Mouse (Mus musculus) cerebellum, postnatal 14 days (tissue): Measurements from ENCODE around the gene Casc1.

Source experiments
- DNase-seq, 2 experiments: peaks; one replicate each; pipeline ENCODE4 v3.0.0; 2021; ENCODE audit warnings: mixed read lengths in 2 of 2

Casc1 gene

DNA sequence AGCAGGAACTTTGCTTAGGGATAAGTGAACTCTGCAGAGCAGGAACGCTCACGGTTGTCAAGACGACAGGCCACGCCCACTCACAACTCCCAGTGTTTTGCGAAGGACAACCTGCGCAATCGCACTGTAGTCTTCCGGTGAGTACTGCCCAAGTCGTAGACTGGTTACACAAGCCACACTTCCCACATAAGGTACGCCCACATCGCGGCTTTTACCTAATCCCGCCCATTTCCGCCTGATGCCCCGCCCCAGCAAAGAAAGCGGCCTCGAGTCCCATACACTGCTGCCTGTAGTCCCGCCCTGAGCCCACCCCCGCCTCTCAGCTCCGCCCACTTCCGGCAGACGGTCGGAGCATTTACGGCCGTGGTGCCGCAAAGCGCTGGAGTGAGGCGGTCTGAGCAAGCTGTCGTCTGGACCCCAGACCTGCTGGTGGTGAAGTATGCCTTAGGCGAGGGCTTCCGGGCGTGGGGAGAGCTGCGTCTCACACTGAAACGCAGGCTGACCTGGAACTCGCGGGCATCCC, at the start of gene Casc1, which contains the start of gene Etfrf1:
TSS of gene Casc1 (minus strand) at position 190 of the 523 bp plus-strand sequence.
TSS of gene Etfrf1 (plus strand) at position 319 of the 523 bp plus-strand sequence.
- peak; percentile 97 for DNase-seq

DNA sequence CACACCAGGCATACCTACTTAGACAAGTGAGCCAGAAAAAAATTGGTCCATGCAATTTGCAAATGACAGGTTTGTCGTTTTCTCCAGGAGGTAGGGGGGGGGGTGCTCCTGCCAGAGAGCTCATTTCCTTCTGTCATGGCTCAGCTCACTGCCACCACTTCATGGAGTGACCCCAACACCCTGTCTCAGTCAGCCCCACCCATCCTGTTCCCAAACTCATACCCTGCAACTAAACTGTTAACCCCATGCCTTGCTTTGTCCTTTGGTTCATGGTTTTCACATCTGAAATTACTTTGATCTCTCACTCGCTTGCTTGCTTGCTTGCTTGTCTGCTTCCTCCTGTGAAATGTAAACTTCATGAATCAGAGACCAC, 45.9 kb upstream of the Casc1 start:
- DNase-seq, result no peak

DNA sequence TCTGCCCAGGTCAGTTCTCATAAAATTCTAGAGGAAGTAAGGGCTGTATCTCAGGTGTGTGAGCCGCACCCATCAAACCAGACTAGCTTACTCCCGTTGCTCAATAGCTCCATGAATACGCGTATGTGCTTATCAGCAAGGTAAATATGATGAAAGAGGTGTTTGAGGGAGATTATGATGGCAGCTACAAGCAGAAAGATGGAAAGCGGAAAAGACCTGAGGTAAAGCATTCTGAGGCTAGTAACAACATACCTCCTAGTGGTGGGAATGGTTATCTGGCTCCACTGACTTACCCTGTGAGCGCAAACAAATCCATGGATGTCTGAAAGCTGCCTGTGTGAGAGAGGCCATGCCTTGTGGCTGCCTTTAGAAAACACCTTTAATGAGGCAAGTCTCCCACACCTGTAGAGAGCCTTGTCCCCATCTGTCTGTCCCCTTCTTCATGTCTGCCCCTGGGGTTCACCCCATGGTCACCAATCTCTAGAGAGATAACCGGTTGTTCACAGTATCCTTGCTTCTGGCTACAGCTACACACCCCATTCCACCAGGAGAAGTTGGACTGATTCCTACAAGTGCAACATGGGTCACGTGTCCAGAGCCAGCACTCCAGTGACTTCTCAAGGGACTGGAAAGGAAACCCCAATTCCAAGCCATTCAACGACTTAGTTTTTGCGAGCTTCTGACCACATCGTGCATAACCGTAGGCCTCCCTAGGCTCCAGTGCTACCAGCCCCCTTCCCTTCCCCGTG, 45.3 kb upstream of the Casc1 start:
- no peak for DNase-seq

- DNase-seq, result peak in 1 of 2 experiments; percentile 63
Measured at GRCm38 (mm10) chr6:145250820-145251219, 40.0 kb upstream of the Casc1 start.

GRCm38 (mm10) chr6:145250185-145250791, 39.5 kb upstream of the Casc1 start, which contains the start of gene Kras:
TSS of gene Kras (minus strand) at chr6:145250239.
- DNase-seq, result peak; percentile 94 to 96

DNA sequence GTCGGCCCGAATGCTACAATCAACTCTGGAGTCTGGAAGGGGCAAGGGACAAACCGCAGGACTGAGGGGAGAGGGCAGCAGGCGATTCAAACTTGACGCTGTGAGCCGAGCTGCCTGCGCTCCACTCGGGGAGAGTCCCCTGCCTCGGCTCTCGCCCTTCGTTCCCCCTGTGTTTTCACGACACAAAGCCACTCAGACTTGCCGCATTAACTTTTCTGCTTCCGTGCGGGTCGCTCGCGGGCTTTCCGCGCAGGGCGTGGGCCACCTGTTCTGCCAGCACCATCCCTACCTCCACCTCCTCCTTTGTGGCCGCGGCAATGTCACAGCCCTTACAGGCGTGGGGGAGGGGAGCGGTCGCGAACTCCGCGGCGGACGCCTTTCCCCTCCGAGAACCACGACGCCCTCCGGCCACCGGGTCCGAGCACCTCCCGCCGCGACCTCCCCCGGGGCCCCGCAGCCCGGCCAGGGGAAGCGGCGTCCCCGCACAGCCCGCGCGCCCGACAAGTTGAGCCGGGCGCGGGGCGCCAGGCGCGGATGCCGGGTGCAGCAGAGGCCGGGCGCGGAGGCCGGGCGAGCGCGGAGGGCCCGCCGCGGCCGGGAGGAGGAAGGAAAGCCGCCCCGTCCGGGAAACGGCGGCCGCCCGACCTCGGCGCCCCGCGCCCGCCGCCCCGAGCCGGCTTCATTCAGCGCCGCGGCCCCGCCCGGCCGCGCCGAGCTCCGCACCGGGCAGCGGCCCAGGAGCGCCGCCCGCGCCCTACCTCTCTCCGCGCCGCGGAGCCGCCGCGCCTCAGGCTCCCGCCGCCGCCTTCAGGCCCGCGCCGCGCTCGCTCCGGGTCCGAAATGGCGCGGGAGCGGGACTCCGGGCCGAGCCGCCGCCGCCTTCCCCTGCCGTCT, 38.7 kb upstream of the Casc1 start:
- DNase-seq, result peak; percentile 75 to 78

DNA sequence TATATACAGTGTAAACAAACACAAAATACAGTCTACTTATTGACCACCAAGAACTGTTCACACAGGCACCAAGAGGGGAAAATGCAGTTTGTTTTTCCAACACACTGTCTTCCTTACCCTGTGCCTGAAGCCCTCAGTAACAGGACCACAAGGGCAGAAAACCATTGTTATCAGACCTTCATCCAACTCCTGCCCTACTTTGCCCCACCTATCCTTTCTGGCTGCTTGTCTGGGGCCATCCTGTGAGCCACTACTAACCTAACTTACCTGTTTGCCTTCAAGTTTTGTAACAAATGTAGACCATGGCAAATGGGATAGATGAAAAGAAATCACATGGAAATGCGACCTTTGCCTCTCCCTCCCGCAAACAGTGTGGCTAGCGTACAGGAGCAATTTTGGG, 37.1 kb upstream of the Casc1 start:
- no peak for DNase-seq

DNA sequence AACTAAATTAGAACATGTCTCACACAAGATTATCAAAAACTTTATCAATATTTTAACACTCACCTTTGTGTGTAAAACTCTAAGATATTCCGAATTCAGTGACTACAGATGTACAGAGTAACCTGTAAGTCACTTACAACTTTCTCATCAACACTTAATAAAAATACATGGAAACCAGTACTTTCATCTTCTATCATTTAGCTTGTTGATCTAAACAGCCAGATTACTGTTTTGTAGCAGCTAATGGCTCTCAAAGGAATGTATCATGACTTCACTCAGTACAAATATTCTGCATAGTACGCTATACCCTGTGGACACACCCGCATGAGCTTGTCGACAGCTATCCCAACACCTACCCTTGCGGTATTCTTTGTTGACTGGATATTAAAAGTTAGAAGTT, 36.0 kb upstream of the Casc1 start:
- DNase-seq, result no peak

DNA sequence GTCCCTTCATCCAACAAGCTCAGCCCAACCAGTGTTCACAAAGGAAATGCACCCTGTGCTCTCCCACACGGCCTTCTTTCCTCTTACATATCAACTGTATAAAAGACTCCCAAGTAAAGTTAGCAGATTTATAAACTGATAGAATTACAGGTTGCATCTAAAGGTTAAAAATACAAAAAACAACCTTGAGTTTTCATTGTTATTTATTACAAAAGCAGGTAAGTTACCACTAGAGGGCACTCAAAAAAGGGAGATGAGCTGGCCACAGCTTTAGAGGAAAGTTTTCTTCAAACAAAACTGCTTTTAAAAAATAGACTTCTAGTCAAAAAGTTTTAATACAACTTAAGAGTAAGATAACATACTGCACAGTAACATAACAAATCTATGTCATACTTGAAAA, 31.7 kb upstream of the Casc1 start:
- no peak for DNase-seq

DNA sequence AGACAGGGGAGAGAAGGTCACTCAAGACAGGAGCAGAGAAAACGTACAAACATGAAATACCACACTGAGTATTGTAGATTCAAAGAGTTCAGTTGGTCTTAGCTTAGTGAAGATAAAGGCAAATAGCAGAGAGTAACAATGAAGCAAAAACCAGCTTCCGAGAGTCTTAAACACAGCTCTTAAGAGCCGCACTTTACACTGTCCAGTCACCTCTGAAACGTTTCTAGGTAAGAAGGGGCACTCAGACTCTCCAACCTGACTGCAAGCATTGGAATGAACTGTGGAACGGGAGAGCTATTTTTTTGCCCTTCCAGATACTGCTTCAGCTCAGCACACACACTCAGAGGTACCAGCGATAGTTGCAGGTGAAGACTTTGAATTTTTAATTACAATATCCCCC, 29.5 kb upstream of the Casc1 start:
- no peak for DNase-seq

DNA sequence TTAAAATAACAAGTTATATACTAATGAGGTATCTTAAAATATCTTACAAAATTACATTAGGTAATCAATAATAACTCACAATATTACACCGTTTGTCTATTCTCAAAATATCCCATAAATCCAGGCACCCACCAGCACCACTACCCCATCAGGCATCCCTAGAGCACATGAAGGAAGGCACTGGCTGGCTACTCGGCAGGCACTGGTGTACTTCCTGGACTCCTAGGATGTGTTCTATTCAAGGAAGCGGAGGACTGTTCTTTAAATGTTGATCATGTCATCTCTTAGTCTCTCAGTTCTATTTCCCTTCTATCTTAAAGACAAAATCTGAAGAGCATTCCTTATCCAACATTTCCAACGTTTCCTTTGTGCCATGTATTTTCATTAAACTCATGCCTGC, 26.3 kb upstream of the Casc1 start:
- DNase-seq, result no peak

GRCm38 (mm10) chr6:145235367-145235766, 24.6 kb upstream of the Casc1 start:
- DNase-seq, result no peak

DNA sequence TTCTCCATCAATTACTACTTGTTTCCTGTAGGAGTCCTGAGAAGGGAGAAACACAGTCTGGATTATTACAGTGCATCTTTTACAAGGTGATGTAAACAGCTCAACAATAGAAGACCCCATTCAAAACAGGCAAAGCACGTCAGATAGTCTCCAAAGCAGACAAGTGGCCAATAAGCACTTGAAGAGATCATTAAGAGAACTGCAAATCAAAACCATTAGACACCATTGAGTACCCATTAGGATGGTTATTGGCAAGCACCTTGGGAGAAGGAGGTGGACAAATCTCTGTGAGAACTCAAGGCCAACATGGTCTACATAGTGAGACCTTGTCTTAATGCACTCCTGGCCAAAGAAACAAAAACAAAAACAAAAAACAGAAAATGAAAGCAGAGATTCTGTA, 23.6 kb upstream of the Casc1 start:
- DNase-seq, result no peak

DNA sequence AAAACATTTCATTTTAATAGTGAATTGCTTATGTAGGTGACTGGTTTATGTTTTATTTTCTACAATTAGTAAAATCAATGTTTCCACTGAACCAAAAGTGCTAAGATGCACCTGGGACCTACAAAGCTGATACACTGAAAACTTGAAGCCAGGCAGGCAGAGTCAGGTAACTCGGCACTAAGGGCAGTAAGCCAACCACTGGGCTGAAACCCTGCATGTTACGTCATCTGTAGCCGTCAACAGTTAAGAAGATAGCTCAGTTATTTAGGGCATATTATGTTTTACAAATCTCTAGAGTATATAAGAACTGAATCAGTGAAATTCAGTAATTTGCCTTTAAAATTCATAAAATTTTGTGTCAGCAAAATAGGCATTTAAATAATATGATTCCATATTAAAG, 15.5 kb upstream of the Casc1 start:
- DNase-seq, result peak; percentile 33 to 35

DNA sequence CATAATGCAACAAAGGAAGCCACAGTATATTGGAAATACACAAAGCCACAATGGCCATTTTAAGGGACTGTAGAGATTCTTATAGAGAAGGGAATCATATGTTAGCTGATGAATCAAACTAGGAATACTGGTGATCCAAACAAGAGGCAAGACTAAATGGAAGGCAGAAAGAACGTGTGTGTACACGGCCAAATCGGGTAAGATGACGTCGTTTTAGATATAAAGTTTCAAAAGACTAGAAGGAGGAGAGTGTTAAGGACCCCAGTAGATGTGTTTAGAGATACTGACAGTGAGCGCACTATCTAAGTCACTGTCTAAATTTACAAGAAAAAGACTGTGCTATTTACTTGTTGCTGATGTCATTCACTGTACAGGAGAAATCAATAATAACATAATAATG, 13.4 kb upstream of the Casc1 start:
- no peak for DNase-seq

DNA sequence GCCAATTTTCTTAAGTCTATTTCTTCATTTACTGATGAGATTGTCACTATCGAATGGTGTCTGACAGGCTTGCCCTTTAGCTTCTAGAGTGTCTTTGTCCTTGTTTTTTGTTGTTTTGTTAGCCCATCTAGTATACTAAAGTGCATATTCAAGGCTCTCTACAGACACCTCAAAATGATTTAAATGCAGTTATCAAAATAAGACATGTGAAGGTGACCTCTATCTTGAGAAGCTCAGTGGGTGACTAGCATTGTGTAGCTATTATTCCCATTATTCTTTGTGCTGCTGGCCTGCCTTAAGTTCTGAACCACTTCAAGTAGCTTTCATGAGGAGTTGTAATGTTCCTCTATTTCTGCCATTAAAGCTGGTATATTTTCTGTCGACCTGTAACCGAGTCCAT, 5.0 kb upstream of the Casc1 start:
- no peak for DNase-seq

DNA sequence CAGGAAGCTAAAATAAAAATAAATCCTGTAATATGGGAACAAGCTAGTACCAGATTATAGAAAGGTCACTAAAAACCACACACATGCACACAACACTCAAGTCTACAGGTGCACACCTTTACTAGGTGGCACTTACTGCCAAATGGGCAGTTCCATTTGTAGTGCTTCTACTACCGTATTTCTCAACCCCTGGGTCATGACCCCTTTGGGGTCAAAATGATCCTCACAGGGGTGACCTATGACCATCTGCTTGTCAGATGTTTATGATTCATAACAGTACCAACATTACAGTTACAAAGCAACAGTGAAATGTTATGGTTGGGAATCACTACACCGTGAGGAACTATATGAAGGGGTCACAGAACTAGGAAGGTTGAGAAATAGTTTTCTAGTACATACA, 3.1 kb upstream of the Casc1 start:
- no peak for DNase-seq

- no peak for DNase-seq
Measured at GRCm38 (mm10) chr6:145211376-145212305, 836 bp upstream of the Casc1 start.

DNA sequence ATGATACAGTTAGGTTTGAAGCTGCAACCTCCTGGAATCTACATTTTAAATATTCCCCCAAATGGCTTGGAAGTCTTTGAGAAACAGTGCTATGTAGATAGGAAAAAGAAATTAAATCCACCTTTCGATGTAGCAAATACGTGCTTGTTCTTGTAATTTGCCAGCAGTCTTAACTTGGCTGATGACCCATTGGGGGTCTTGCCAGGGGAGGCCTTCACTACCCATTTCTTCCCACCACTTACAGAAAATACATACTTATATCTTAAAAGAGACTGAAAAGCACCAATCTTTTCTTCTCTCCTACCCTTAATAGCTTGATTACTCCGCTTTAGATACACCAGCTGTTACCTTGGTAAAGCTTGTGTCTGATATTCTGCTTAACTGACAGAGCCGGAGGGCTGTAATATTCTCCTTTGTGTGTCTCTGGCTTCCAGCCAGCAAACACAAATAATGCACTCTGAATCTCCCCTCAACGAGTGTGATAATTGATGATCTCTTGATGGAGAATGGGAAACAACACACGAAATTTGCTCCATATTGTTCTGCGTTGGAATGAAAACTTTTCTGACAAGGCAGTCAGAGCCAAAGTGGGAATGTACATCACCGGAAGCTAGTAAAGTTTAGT, 637 bp downstream of the Casc1 start:
- DNase-seq, result peak; percentile 33

GRCm38 (mm10) chr6:145205142-145205541, 5.7 kb downstream of the Casc1 start:
- no peak for DNase-seq

- DNase-seq, result no peak
Measured at GRCm38 (mm10) chr6:145204440-145204839, 6.4 kb downstream of the Casc1 start.
